Mouse (Mus musculus): ENCODE data around the gene Tcf7l1. TPM values are rescaled to one million over a fixed set of nuclear protein-coding genes. Genes with fewer than 3 reads are reported as not detected.
"Not testable (repeated sequence)": the region's sequence is repeated elsewhere in the genome, so short reads cannot be mapped to it uniquely, and the experiment has no call there.

Tcf7l1 gene
- not detected in 3 replicates for total RNA-seq (2017)

DNA sequence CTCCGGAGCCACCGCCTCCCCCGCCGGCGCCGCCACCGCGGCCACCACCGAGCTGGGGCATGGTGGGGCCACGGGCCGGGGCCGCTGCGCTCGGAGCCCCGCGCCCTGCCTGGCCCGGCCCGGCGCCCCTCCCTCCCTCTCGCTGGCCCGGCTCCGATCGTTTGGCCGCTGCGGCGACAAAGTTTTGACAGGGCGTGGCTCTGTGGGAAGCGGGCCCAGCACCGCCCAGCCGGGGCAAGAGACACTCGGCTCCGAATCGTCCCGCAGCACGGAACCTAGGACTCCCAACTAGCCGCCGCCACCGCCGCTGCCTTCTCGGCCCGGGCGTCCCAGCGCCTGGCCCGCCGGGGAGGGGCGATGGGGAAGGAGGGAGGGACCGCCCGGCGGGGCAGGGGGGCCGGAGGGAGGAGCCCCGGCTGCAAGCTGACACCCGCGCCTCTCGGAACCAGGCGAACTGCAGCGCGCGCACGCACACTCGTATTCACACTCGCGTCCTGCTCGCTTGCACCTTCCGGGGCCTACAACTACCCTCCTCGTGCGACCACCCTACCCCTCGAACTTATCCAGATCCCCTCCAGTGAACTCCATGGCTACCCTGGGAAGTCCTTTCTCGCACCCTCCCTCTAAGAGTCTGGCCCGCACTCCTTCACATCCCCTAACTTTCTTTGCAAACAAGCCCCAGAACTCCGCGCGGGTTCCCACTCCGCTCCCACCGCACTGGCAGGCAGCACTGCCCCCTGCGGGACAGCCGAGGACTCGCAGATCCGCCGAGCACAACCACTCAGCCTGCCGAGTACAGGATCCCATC is at the start of gene Tcf7l1:
Tcf7l1 (minus strand) TSS at position 363 of the 808 bp plus-strand sequence.
- peak; percentile 68 for ATAC-seq (replicated peaks; ENCODE audit: insufficient number of reproducible peaks, low FRiP score, low TSS enrichment, poor library complexity, severe bottlenecking)

GRCm38 (mm10) chr6:72837756-72838155 is 48.7 kb upstream of the Tcf7l1 start:
- ATAC-seq (replicated peaks; ENCODE audit: insufficient number of reproducible peaks, low FRiP score, low TSS enrichment, poor library complexity, severe bottlenecking), result no peak

- ATAC-seq (replicated peaks; ENCODE audit: insufficient number of reproducible peaks, low FRiP score, low TSS enrichment, poor library complexity, severe bottlenecking), result no peak
Observed at GRCm38 (mm10) chr6:72834518-72834917, 45.5 kb upstream of the Tcf7l1 start.

DNA sequence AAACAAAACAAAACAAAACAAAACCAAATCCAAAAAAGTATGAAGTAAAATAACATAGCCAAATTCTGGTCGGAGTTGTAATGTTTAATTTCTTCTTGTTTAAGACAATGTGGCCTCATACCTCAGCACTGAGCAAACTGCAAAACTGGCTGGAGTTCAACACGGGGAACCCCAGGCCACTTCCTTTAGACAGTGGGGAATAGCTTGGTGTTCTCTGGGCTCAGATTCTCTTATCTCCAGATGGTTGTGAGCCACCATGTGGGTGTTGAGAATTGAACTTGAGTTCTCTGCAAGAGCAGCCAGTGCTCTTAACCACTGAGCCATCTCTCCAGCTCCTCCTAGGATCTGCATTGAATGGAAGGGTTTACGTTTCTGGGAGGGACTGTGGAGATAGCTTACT is 42.8 kb upstream of the Tcf7l1 start:
- ATAC-seq (replicated peaks; ENCODE audit: insufficient number of reproducible peaks, low FRiP score, low TSS enrichment, poor library complexity, severe bottlenecking), result no peak

DNA sequence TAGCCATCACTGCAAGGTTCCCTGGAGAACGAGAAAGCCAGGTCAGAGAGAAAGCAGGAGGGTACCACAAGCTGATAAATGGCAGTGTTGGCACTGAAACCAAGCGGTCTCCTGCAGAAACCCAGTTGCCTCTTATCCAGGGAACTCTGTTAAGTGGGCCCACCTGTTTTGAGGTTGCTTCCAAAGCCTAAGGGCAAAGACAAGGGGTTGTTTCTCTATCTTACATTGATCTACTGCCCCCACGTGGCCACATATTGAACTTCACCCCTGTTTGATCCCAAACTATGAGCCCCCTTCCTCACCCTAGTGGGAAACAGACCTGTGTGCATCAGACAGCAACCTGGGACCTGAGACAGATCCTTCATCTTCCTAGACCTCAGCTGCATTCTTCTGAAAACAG is 42.2 kb upstream of the Tcf7l1 start:
- ATAC-seq (replicated peaks; ENCODE audit: insufficient number of reproducible peaks, low FRiP score, low TSS enrichment, poor library complexity, severe bottlenecking), result no peak

- no peak for ATAC-seq (replicated peaks; ENCODE audit: insufficient number of reproducible peaks, low FRiP score, low TSS enrichment, poor library complexity, severe bottlenecking)
Observed at GRCm38 (mm10) chr6:72828857-72829256, 39.8 kb upstream of the Tcf7l1 start.

DNA sequence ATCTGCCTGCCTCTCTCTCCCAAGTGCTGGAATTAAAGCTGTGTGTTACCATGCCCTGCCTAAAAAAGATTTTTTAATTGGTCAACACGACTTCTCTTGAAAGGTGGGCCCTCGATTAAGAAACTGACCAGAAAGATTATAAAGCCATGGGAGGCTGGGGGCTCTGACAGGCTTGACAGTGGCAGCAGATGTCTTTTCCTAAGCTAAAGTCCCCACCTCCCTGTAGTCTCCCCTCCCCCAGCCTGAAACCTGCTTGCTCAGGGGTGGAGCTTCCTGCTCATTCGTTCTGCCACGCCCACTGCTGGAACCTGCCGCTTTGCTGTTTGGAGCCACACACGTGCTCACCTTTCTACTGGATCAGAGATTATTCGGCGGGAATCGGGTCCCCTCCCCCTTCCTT is 39.0 kb upstream of the Tcf7l1 start:
- not testable (repeated sequence) for ATAC-seq (replicated peaks; ENCODE audit: insufficient number of reproducible peaks, low FRiP score, low TSS enrichment, poor library complexity, severe bottlenecking)

DNA sequence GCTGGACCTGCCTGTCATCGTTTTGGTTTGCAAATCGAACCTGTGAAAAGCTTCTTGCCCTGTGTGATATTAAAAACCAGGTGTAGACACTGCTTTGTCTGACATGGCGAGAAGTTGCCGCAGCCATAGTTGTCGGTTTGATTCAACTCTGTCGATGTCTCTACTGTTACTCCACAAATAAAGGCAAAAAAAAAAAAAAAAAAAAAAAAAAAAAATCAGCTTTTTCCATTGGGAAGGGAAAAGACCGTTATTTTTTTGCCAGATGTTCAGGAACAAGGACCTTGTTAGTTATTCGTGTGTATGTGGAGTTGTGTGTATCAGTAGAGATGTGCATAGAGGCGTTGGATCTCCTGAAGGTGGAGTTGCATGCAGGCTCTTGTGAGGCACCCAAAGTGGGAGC is 36.7 kb upstream of the Tcf7l1 start:
- no peak for ATAC-seq (replicated peaks; ENCODE audit: insufficient number of reproducible peaks, low FRiP score, low TSS enrichment, poor library complexity, severe bottlenecking)

DNA sequence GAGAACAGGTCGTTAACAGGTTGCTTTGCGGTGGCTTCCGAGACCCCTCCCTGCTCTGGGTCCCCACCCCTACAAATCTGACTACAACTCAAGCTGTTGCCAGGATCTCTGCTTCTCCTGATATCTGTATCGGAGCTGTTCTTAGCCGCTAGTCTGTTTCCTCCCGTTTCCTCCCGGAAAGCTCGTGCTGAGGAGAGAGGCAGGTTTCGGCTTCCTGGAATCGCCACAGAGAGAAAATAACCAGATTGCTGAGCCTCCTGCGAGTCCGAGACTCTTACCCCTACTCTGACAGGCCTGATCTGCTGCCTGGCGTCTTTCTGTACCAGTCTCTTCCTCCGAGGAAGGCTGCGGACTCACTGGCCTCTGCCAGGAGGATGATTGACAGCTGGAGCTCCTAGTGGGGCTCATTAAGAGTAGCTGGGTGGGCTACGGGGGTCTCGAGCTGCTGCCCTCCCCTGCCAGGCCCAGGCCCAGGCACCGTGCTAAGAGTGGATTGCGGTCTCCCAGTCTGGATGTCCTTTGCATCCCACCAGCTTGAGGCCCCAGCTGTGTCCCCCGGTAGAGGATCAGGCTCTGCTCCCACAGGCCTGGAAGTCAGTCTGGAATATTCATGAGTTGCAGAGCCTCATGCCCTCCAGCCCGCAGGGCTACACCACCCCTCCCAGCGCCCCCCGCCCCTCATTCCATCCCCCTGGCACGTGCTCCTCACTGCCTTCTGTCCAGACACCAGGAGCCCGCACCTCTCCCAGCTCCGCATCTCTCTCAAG is 36.1 kb upstream of the Tcf7l1 start:
- ATAC-seq (replicated peaks; ENCODE audit: insufficient number of reproducible peaks, low FRiP score, low TSS enrichment, poor library complexity, severe bottlenecking), result no peak

GRCm38 (mm10) chr6:72813456-72813855 is 24.4 kb upstream of the Tcf7l1 start:
- no peak for ATAC-seq (replicated peaks; ENCODE audit: insufficient number of reproducible peaks, low FRiP score, low TSS enrichment, poor library complexity, severe bottlenecking)

DNA sequence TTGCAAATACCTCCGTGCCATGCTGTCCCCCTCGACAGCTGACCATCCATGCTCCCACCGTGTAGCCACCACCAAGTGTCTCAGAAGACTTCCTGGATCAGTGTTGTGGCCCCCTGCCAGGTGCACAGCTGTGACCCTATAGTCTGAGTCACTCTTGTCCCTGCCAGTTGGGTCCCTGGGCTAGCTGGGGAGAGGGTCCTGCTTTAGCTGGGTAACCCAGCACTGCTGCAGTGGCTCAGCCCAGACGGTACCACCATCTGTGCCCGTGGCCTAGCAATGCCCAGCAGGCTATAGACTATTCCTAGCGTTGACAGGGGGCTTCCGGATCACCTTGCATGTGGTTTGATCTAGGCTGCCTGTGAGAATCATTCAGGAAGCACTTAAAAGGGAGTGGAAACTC is 21.2 kb upstream of the Tcf7l1 start:
- ATAC-seq (replicated peaks; ENCODE audit: insufficient number of reproducible peaks, low FRiP score, low TSS enrichment, poor library complexity, severe bottlenecking), result no peak

- no peak for ATAC-seq (replicated peaks; ENCODE audit: insufficient number of reproducible peaks, low FRiP score, low TSS enrichment, poor library complexity, severe bottlenecking)
Observed at GRCm38 (mm10) chr6:72809522-72810149, 20.6 kb upstream of the Tcf7l1 start.

- ATAC-seq (replicated peaks; ENCODE audit: insufficient number of reproducible peaks, low FRiP score, low TSS enrichment, poor library complexity, severe bottlenecking), result no peak
Observed at GRCm38 (mm10) chr6:72808342-72808741, 19.3 kb upstream of the Tcf7l1 start.

DNA sequence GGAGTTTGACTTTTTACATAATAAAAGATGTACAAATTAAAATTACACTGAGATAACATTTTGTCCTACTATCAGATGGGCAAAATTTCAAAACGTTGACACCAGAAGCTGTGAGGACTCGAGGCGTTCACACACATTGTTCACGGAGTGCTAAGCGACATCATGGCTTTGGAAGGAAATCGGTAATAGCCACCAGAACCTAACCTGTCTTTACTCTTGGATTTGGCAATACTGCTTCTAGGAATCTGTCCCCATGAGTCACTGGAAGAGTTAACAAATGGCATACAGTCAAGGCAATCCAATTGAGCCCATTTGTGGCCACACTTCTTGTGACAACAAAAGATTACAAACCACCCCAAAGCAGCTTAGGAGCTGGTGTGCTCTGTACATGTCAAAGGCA is 14.6 kb upstream of the Tcf7l1 start:
- no peak for ATAC-seq (replicated peaks; ENCODE audit: insufficient number of reproducible peaks, low FRiP score, low TSS enrichment, poor library complexity, severe bottlenecking)

GRCm38 (mm10) chr6:72802119-72802518 is 13.1 kb upstream of the Tcf7l1 start:
- ATAC-seq (replicated peaks; ENCODE audit: insufficient number of reproducible peaks, low FRiP score, low TSS enrichment, poor library complexity, severe bottlenecking), result no peak

- ATAC-seq (replicated peaks; ENCODE audit: insufficient number of reproducible peaks, low FRiP score, low TSS enrichment, poor library complexity, severe bottlenecking), result no peak
Observed at GRCm38 (mm10) chr6:72800641-72801040, 11.6 kb upstream of the Tcf7l1 start.

DNA sequence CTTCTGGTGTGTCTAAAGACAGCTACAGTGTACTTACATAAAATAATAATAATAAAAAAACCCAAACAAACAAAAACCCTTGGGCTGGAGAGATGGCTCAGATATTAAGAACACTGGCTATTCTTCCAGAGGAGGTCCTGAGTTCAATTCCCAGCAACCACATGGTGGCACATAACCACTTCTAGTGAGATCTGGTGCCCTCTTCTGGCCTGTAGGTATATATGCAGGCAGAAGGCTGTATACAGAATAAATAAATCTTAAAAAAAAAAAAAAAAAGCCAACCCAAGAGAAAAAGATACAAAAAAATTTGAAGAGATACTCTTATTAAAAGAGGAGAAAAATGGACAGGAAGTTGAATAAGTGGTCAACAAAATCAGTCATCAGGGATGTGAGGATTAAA is 8.7 kb upstream of the Tcf7l1 start:
- no peak for ATAC-seq (replicated peaks; ENCODE audit: insufficient number of reproducible peaks, low FRiP score, low TSS enrichment, poor library complexity, severe bottlenecking)

DNA sequence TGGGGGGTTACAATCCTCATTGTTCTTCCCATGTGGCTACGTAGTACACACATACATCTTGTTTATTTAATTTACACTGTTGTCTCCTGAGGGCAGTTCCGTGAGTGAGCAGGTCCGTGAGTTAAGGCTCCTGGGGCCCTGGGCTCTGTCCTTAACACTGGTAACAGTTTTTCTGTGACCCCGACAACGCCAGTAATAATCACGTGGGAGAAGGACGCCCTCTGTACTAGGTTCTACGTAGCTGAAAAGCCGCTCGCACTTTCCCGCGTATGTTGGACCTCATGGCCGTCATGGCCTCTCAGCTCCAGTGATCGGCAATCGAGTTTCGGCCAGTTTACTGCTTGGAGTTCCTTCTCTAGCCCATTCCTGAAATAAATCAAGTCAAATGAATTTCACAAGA is 6.4 kb upstream of the Tcf7l1 start:
- no peak for ATAC-seq (replicated peaks; ENCODE audit: insufficient number of reproducible peaks, low FRiP score, low TSS enrichment, poor library complexity, severe bottlenecking)

GRCm38 (mm10) chr6:72794870-72795269 is 5.8 kb upstream of the Tcf7l1 start:
- no peak for ATAC-seq (replicated peaks; ENCODE audit: insufficient number of reproducible peaks, low FRiP score, low TSS enrichment, poor library complexity, severe bottlenecking)

DNA sequence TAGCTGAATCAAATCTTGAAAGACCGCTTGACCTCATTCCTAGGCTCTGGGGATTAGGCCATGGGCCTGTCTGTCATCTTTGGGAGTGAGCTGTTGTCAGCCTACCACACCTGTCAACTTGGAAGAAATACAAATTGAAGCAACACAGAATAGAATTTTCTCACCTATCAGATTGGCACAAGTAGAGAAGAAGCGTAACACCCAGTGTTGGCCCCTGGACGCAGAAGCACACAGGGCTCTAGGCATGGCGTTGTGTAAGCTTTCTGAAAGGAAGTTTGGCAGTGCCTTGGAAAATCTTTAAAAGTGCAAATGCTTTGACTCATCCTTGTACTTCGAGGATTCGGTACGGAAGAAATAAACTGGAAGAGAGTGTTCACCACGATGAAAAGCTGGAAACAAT is 3.6 kb upstream of the Tcf7l1 start:
- ATAC-seq (replicated peaks; ENCODE audit: insufficient number of reproducible peaks, low FRiP score, low TSS enrichment, poor library complexity, severe bottlenecking), result no peak

Measured in monocyte, adult 5-6 weeks (primary cell).